ENCODE assay signal across 8 mouse cellular contexts in genomic region chr16:16870241-16870616, GRCm38 (mm10). TPM values are rescaled to one million over a fixed set of nuclear protein-coding genes. Genes with fewer than 3 reads are reported as not detected.
DNase-seq lines count a peak whose midpoint lies in the region; ATAC-seq lines count a peak whose summit lies in the region.

No protein-coding gene starts in this region.

- peaks cover 4% of the 10 kb centered on the region for H3K36me3 ChIP-seq in kidney, embryonic 15.5 days
- H3K36me3 ChIP-seq in hindbrain, embryonic 13.5 days = peaks cover 8% of the 10 kb centered on the region
- peaks cover 4% of the 10 kb centered on the region for H3K36me3 ChIP-seq in midbrain, embryonic 14.5 days (ENCODE audit: control insufficient read depth, insufficient read depth, low read length)

- peak overlapping the region; percentile 95 for H3K27ac ChIP-seq in kidney, embryonic 15.5 days
- peak overlapping the region; percentile 87; the same call in 1 of the 2 replicates for H3K27ac ChIP-seq in brown adipose tissue, adult 24 weeks (replicated peaks; ENCODE audit: low read depth, low read length)
- H3K27ac ChIP-seq in hindbrain, embryonic 13.5 days = peak overlapping the region; percentile 95
- H3K27ac ChIP-seq in midbrain, embryonic 14.5 days (replicated peaks; ENCODE audit: low read depth, low read length) = peak overlapping the region; percentile 90

- ATAC-seq in kidney, embryonic 15.5 days (replicated peaks; ENCODE audit: low FRiP score) = peak; percentile 34; the same call in 1 of the 2 replicates
- peak; percentile 75 for ATAC-seq in hindbrain, embryonic 13.5 days (ENCODE audit: low FRiP score)
- peak; percentile 70 for ATAC-seq in midbrain, embryonic 14.5 days (ENCODE audit: low FRiP score, low TSS enrichment)
- no peak for ATAC-seq in granulocyte monocyte progenitor cell, adult 5-6 weeks (replicated peaks; ENCODE audit: poor library complexity, severe bottlenecking)

- no peak for DNase-seq in kidney, postnatal 36 days
- no peak for DNase-seq in midbrain, embryonic 14.5 days
- DNase-seq in adrenal gland, adult 8-10 months = no peak
- DNase-seq in ovary, postnatal 14 days (ENCODE audit: low spot score) = no peak

- no peaks in the 10 kb centered on the region for H3K9me3 ChIP-seq in kidney, embryonic 15.5 days (replicated peaks)
- no peaks in the 10 kb centered on the region for H3K9me3 ChIP-seq in hindbrain, embryonic 13.5 days
- no peaks in the 10 kb centered on the region for H3K9me3 ChIP-seq in midbrain, embryonic 14.5 days (ENCODE audit: control insufficient read depth, low read length)

- no peaks in the 10 kb centered on the region for H3K27me3 ChIP-seq in kidney, embryonic 15.5 days
- no peaks in the 10 kb centered on the region for H3K27me3 ChIP-seq in hindbrain, embryonic 13.5 days
- H3K27me3 ChIP-seq in midbrain, embryonic 14.5 days (ENCODE audit: control insufficient read depth, insufficient read depth, low read length) = no peaks in the 10 kb centered on the region

- peaks cover 13% of the 10 kb centered on the region for H3K4me1 ChIP-seq in kidney, embryonic 15.5 days
- H3K4me1 ChIP-seq in brown adipose tissue, adult 24 weeks (ENCODE audit: control insufficient read depth, insufficient read depth, insufficient read length, low read length) = peaks cover 2% of the 10 kb centered on the region; the same call in 1 of the 2 replicates
- H3K4me1 ChIP-seq in hindbrain, embryonic 13.5 days (replicated peaks) = peaks cover 17% of the 10 kb centered on the region
- peaks cover 8% of the 10 kb centered on the region for H3K4me1 ChIP-seq in midbrain, embryonic 14.5 days (ENCODE audit: control insufficient read depth, insufficient read depth, low read length)

- H3K9ac ChIP-seq in kidney, embryonic 15.5 days = peak overlapping the region; percentile 90
- H3K9ac ChIP-seq in hindbrain, embryonic 13.5 days = peak overlapping the region; percentile 92; the same call in 1 of the 2 replicates
- H3K9ac ChIP-seq in midbrain, embryonic 14.5 days (replicated peaks; ENCODE audit: low read length) = peak overlapping the region; percentile 76

- whole genome bisulfite sequencing in kidney, embryonic 15.5 days = 35% methylated on average over 7 of the region's 7 CpGs
- 38% methylated on average over 7 of the region's 7 CpGs for WGBS in hindbrain, embryonic 13.5 days
- 35% methylated on average over 7 of the region's 7 CpGs for WGBS in midbrain, embryonic 14.5 days

- peak overlapping the region; percentile 66 for H3K4me3 ChIP-seq in kidney, embryonic 15.5 days (replicated peaks)
- H3K4me3 ChIP-seq in brown adipose tissue, adult 24 weeks (ENCODE audit: insufficient read depth, low read depth, low read length) = peak overlapping the region; percentile 92
- peak overlapping the region; percentile 81 for H3K4me3 ChIP-seq in hindbrain, embryonic 13.5 days
- H3K4me3 ChIP-seq in midbrain, embryonic 14.5 days (replicated peaks; ENCODE audit: low read depth, low read length) = peak overlapping the region; percentile 65

- peak overlapping the region; percentile 71 for H3K4me2 ChIP-seq in kidney, embryonic 15.5 days
- H3K4me2 ChIP-seq in hindbrain, embryonic 13.5 days = peak overlapping the region; percentile 76
- peak overlapping the region; percentile 67 for H3K4me2 ChIP-seq in midbrain, embryonic 14.5 days (ENCODE audit: low read length)

RNA-seq across cellular contexts. Expression of gene Top3b, which starts 0.3 kb away (rescaled TPM):
- polyA plus RNA-seq in kidney, embryonic 15.5 days (2015; fragmentation: Nextera tagmentation; extraction: Ambion mirVana) = 62.8 and 74.7 TPM in 2 replicates
- polyA plus RNA-seq in brown adipose tissue, adult 24 weeks (2012; ENCODE audit: insufficient read depth, insufficient read length, missing spikeins) = 22.0 and 30.5 TPM in 2 replicates
- polyA plus RNA-seq in hindbrain, embryonic 13.5 days (2015; fragmentation: Nextera tagmentation; extraction: Ambion mirVana) = 71.0 and 72.8 TPM in 2 replicates
- 67.5 and 71.9 TPM in 2 replicates for polyA plus RNA-seq in midbrain, embryonic 14.5 days (2014; fragmentation: Nextera tagmentation; extraction: Ambion mirVana)
- 128 and 150 TPM in 2 replicates for total RNA-seq in granulocyte monocyte progenitor cell, adult 5-6 weeks (2014; fragmentation: Nextera tagmentation)
- total RNA-seq in granulocyte monocyte progenitor cell, adult 5-6 weeks (2017) = 121 and 148 TPM in 2 replicates
- total RNA-seq in adrenal gland, adult 8-10 months (2022) = 10 to 100 TPM; 52.5 to 84.9 (median 68.5) TPM

RNA-seq across cellular contexts. Expression of gene Vpreb1, which starts 0.4 kb away (rescaled TPM):
- polyA plus RNA-seq in kidney, embryonic 15.5 days (2015; fragmentation: Nextera tagmentation; extraction: Ambion mirVana) = 1.9 and 3.0 TPM in 2 replicates
- polyA plus RNA-seq in brown adipose tissue, adult 24 weeks (2012; ENCODE audit: insufficient read depth, insufficient read length, missing spikeins) = 2.9 TPM in 1 of 2 replicates, not detected in the other
- polyA plus RNA-seq in hindbrain, embryonic 13.5 days (2015; fragmentation: Nextera tagmentation; extraction: Ambion mirVana) = 1.7 and 2.3 TPM in 2 replicates
- polyA plus RNA-seq in midbrain, embryonic 14.5 days (2014; fragmentation: Nextera tagmentation; extraction: Ambion mirVana) = 0.84 and 1.3 TPM in 2 replicates
- not detected in 2 replicates for total RNA-seq in granulocyte monocyte progenitor cell, adult 5-6 weeks (2014; fragmentation: Nextera tagmentation)
- total RNA-seq in granulocyte monocyte progenitor cell, adult 5-6 weeks (2017) = 3.4 TPM in 1 of 2 replicates, not detected in the other
- under 1 TPM in 2 of 4 experiments, not detected in 2; 0.77 to 0.81 TPM for total RNA-seq in adrenal gland, adult 8-10 months (2022)

RNA-seq across cellular contexts. Expression of gene Igll1, which starts 6.4 kb away (rescaled TPM):
- polyA plus RNA-seq in kidney, embryonic 15.5 days (2015; fragmentation: Nextera tagmentation; extraction: Ambion mirVana) = 0.19 and 0.61 TPM in 2 replicates
- not detected in 2 replicates for polyA plus RNA-seq in brown adipose tissue, adult 24 weeks (2012; ENCODE audit: insufficient read depth, insufficient read length, missing spikeins)
- polyA plus RNA-seq in hindbrain, embryonic 13.5 days (2015; fragmentation: Nextera tagmentation; extraction: Ambion mirVana) = 0.14 TPM in 1 of 2 replicates, not detected in the other
- not detected in 2 replicates for polyA plus RNA-seq in midbrain, embryonic 14.5 days (2014; fragmentation: Nextera tagmentation; extraction: Ambion mirVana)
- total RNA-seq in granulocyte monocyte progenitor cell, adult 5-6 weeks (2014; fragmentation: Nextera tagmentation) = 1.9 and 3.4 TPM in 2 replicates
- total RNA-seq in granulocyte monocyte progenitor cell, adult 5-6 weeks (2017) = 0.56 and 1.2 TPM in 2 replicates
- not detected for total RNA-seq in adrenal gland, adult 8-10 months (2022)

RNA-seq across cellular contexts. Expression of gene Ppm1f, which starts 26.0 kb away (rescaled TPM):
- 31.0 and 31.7 TPM in 2 replicates for polyA plus RNA-seq in kidney, embryonic 15.5 days (2015; fragmentation: Nextera tagmentation; extraction: Ambion mirVana)
- 10.7 and 12.8 TPM in 2 replicates for polyA plus RNA-seq in brown adipose tissue, adult 24 weeks (2012; ENCODE audit: insufficient read depth, insufficient read length, missing spikeins)
- 26.3 and 28.2 TPM in 2 replicates for polyA plus RNA-seq in hindbrain, embryonic 13.5 days (2015; fragmentation: Nextera tagmentation; extraction: Ambion mirVana)
- 15.5 and 17.4 TPM in 2 replicates for polyA plus RNA-seq in midbrain, embryonic 14.5 days (2014; fragmentation: Nextera tagmentation; extraction: Ambion mirVana)
- total RNA-seq in granulocyte monocyte progenitor cell, adult 5-6 weeks (2014; fragmentation: Nextera tagmentation) = 37.5 and 40.1 TPM in 2 replicates
- total RNA-seq in granulocyte monocyte progenitor cell, adult 5-6 weeks (2017) = 50.9 and 52.1 TPM in 2 replicates
- total RNA-seq in adrenal gland, adult 8-10 months (2022) = 10 to 100 TPM; 42.1 to 54.6 (median 43.1) TPM

RNA-seq across cellular contexts. Expression of gene Spag6l, which starts 41.0 kb away (rescaled TPM):
- 0.48 and 0.51 TPM in 2 replicates for polyA plus RNA-seq in kidney, embryonic 15.5 days (2015; fragmentation: Nextera tagmentation; extraction: Ambion mirVana)
- not detected in 2 replicates for polyA plus RNA-seq in brown adipose tissue, adult 24 weeks (2012; ENCODE audit: insufficient read depth, insufficient read length, missing spikeins)
- 14.4 and 17.7 TPM in 2 replicates for polyA plus RNA-seq in hindbrain, embryonic 13.5 days (2015; fragmentation: Nextera tagmentation; extraction: Ambion mirVana)
- polyA plus RNA-seq in midbrain, embryonic 14.5 days (2014; fragmentation: Nextera tagmentation; extraction: Ambion mirVana) = 17.9 and 18.7 TPM in 2 replicates
- total RNA-seq in granulocyte monocyte progenitor cell, adult 5-6 weeks (2014; fragmentation: Nextera tagmentation) = 0.60 and 4.9 TPM in 2 replicates
- total RNA-seq in granulocyte monocyte progenitor cell, adult 5-6 weeks (2017) = 0.52 and 1.8 TPM in 2 replicates
- total RNA-seq in adrenal gland, adult 8-10 months (2022) = under 1 TPM; 0.25 to 0.94 (median 0.60) TPM
